Mouse (Mus musculus) limb, embryonic 15.5 days (tissue): ENCODE results near the gene Tns2. TPM values are rescaled to one million over a fixed set of nuclear protein-coding genes. Genes with fewer than 3 reads are reported as not detected.

Source experiments
- ATAC-seq: fragments of 200-750 bp; cut with Nextera tagmentation; 2 replicates; pipeline ENCODE4 v1.8.0; 2017; ENCODE audit warnings: low read depth, moderate TSS enrichment; ENCODE audit not compliant: insufficient number of reproducible peaks, low FRiP score, low TSS enrichment
- H3K27ac ChIP-seq: fragments of 300-500 bp; sonication (generic); 2 replicates; pipeline ENCODE4 v1.5.1; 2015; ENCODE audit warnings: moderate library complexity, mild to moderate bottlenecking, inconsistent platforms
- H3K27me3 ChIP-seq: fragments of 300-500 bp; sonication (generic); 2 replicates; pipeline ENCODE4 v1.6.1; 2015; ENCODE audit warnings: inconsistent platforms
- H3K36me3 ChIP-seq: fragments of 300-500 bp; sonication (generic); 2 replicates; pipeline ENCODE4 v1.6.1; 2015; ENCODE audit warnings: inconsistent platforms
- H3K4me1 ChIP-seq: fragments of 300-500 bp; sonication (generic); 2 replicates; pipeline ENCODE4 v1.6.1; 2015; ENCODE audit warnings: inconsistent platforms
- H3K4me2 ChIP-seq: fragments of 300-500 bp; sonication (generic); 2 replicates; pipeline ENCODE4 v1.6.1; 2015; ENCODE audit warnings: mild to moderate bottlenecking, inconsistent platforms
- H3K4me3 ChIP-seq: fragments of 300-500 bp; sonication (generic); 2 replicates; pipeline ENCODE4 v1.5.1; 2015; ENCODE audit warnings: mild to moderate bottlenecking, inconsistent platforms
- H3K9ac ChIP-seq: fragments of 300-500 bp; sonication (generic); 2 replicates; pipeline ENCODE4 v1.6.1; 2015; ENCODE audit warnings: inconsistent platforms
- H3K9me3 ChIP-seq: fragments of 300-500 bp; sonication (generic); 2 replicates; pipeline ENCODE4 v1.6.1; 2016; ENCODE audit warnings: inconsistent platforms
- WGBS: fragments of 180-500 bp; shearing (Covaris S2); methylation state at CpG from one replicate; pipeline ENCODE4 v1.1.7; 2015; 5-methylcytosine and 5-hydroxymethylcytosine counted together
- polyA plus RNA-seq: library from polyadenylated mRNA; unstranded; fragments of >200 nt; fragmentation: Nextera tagmentation; extraction: Ambion mirVana; gene quantifications from 2 replicates; pipeline ENCODE4 v1.2.1, GENCODE M21; 2015

The Tns2 gene
- polyA plus RNA-seq, 1 experiment from 2014 or later, result 48.6 TPM

DNA sequence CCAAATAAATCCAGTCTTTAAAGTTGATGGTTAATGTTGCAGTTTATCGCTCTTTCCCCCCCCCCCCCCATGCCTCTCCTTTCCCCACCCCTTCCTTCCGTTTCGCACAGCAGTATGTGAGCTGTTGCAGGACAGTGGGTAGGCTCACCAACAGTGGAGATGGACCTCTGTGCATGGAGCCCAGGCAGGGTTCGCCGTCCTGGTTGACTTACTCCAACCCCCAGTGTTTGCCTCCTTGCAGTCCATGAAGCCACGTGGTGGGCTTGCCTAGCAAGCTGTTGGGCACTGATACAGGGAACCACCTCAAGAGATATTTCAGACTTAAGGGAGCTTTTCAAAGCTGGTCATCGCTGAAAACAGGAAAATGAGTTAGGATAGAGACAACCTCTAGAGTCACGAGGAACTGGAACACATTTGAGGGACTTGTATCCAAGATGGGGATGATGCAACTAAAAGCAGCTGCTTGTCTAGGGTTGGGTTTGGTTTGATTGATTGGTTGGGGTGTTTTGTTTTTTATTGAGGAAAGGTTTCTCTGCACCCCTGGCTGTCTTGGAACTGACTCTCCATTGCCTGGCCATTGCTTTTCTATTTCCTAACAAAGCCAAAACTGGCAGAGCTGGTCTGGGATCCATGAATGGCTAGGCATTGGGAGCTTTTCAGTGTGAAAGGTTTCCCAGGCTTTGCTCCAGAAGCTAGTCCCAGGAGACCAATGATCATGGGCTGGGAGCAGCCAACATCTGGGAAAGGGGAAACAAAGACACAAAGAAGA is 2.9 kb upstream of the Tns2 start:
- WGBS, result 74% methylated on average over 8 of the region's 8 CpGs
- Histone ChIP-seq H3K9me3 (no peaks in the 10 kb centered on the region), H3K36me3 (peaks cover 51% of the 10 kb centered on the region), H3K9ac (no peak overlapping the region), H3K27me3 (no peaks in the 10 kb centered on the region), H3K4me2 (no peak overlapping the region), H3K27ac (peak overlapping the region; percentile 99), H3K4me1 (peaks cover 48% of the 10 kb centered on the region), H3K4me3 (no peak overlapping the region)
- no peak for ATAC-seq

DNA sequence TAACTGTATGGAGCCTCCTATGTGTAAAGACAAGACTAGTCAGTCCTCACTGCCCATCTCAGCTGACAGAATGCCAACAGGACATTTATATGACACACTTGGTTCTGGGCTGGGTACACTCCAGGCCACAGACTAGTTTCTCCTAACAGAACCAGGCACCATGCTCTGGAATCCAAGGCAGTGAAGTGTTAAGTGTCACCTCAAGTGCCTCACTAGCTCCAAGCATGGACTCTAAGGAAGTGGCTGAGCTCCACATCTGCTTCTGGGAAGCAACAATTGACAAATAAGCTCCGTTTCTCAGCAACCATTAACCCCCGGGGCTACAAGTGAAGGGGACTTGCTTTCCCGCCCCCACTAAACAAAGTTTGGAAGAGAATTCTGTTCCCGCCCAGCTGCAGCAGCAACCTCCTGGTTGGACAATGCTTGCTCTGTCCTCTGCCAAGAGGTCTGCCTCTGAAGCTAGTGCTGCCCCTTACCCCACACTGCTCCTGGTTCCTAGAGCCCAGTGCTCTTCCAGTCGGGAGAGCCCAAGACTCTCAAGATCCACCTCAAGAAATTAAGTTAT is 2.1 kb upstream of the Tns2 start:
- H3K9me3 ChIP-seq, result no peaks in the 10 kb centered on the region
- no peaks in the 10 kb centered on the region for H3K27me3 ChIP-seq
- no peak for ATAC-seq
- H3K27ac ChIP-seq, result peak overlapping the region; percentile 99
- H3K36me3 ChIP-seq, result peaks cover 43% of the 10 kb centered on the region
- 22% methylated on average over 5 of the region's 5 CpGs for WGBS
- peaks cover 56% of the 10 kb centered on the region for H3K4me1 ChIP-seq
- H3K4me3 ChIP-seq, result peak overlapping the region; percentile 57
- peak overlapping the region; percentile 67 for H3K4me2 ChIP-seq
- H3K9ac ChIP-seq, result 0 out of 2 replicates have a peak overlapping the region, but pooled peaks have one; percentile 23

DNA sequence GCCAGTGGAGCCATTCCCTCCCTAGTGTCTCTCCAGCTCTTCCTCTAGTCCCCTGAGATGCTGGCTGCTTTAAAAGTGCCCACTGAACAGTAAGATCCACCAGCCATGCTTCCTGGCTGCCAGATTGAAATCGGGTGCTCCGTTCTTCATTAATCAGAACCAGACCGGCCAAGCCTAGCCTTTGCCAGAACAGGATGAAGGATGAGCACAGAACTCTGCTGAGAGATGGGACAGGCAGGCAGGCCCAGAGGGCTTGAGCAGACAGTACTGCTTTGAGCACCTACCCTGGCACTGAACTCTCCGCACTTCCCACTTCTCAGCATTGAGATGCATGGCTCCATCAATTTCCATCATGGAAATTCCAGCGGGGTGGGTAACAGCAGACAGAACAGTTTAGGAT is 953 bp upstream of the Tns2 start:
- Histone ChIP-seq H3K4me1 (peaks cover 68% of the 10 kb centered on the region), H3K9me3 (no peaks in the 10 kb centered on the region), H3K27ac (peak overlapping the region; percentile 99), H3K36me3 (peaks cover 31% of the 10 kb centered on the region), H3K4me2 (peak overlapping the region; percentile 67), H3K4me3 (peak overlapping the region; percentile 57), H3K9ac (peak overlapping the region; percentile 65), H3K27me3 (no peaks in the 10 kb centered on the region)
- ATAC-seq, result no peak
- 20% methylated on average over 5 of the region's 5 CpGs for WGBS

GRCm38 (mm10) chr15:102099771-102100160 is 447 bp upstream of the Tns2 start:
- Histone ChIP-seq H3K4me2 (peak overlapping the region; percentile 67), H3K36me3 (peaks cover 30% of the 10 kb centered on the region), H3K27ac (peak overlapping the region; percentile 99), H3K4me3 (peak overlapping the region; percentile 57), H3K4me1 (peaks cover 71% of the 10 kb centered on the region), H3K9ac (peak overlapping the region; percentile 65), H3K9me3 (no peaks in the 10 kb centered on the region), H3K27me3 (no peaks in the 10 kb centered on the region)
- 14% methylated on average over 8 of the region's 8 CpGs for WGBS
- ATAC-seq, result no peak

DNA sequence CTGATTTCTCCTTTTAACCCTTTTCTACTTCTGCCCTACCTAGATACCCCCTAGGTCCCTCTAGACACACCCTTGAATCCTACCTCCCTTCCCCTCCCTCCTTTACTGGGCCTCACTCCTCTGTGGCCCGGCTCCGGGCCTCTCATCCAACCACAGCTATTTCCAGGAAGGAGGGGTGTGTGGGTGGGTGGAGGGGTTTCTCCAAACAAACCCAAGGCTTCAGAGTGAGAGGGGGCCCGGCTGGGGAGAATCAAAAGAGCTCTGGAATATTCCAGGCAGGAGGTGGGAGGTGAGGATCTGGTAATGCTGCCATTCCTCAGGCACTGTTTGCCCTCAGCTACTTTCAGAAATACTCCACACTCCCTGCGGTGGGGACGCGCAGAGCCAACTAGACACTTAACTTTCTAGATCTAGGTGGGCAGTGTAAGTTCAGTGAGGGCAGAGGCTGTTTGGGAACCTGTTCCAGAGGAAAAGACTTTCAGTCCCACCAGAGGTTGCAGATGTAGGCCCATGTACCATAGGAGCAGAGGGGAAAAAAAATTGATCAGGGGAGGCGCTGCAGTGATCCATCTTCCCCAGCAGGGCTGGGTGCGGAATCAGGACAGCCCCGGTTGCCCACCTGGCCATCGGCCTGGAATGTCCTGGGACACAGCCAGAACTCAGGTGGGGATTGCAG is 921 bp downstream of the Tns2 start:
- peaks cover 83% of the 10 kb centered on the region for H3K4me1 ChIP-seq
- 11% methylated on average over 10 of the region's 10 CpGs for WGBS
- peaks cover 21% of the 10 kb centered on the region for H3K36me3 ChIP-seq
- H3K9ac ChIP-seq, result 0 out of 2 replicates have a peak overlapping the region, but pooled peaks have one; percentile 65
- H3K4me3 ChIP-seq, result peak overlapping the region; percentile 57
- peak; percentile 75 for ATAC-seq
- H3K27ac ChIP-seq, result peak overlapping the region; percentile 99
- peak overlapping the region; percentile 67 for H3K4me2 ChIP-seq
- H3K9me3 ChIP-seq, result no peaks in the 10 kb centered on the region
- H3K27me3 ChIP-seq, result no peaks in the 10 kb centered on the region

- H3K4me3 ChIP-seq, result peak overlapping the region; percentile 57
- WGBS, result 21% methylated on average over 11 of the region's 11 CpGs
- ATAC-seq, result no peak
Measured at GRCm38 (mm10) chr15:102101672-102102541, 1.7 kb downstream of the Tns2 start.

GRCm38 (mm10) chr15:102102548-102103121 is 2.4 kb downstream of the Tns2 start:
- Histone ChIP-seq H3K4me3 (peak overlapping the region; percentile 57), H3K4me2 (peak overlapping the region; percentile 67), H3K9ac (peak overlapping the region; percentile 49), H3K4me1 (peaks cover 92% of the 10 kb centered on the region), H3K27me3 (no peaks in the 10 kb centered on the region), H3K9me3 (no peaks in the 10 kb centered on the region), H3K27ac (peak overlapping the region; percentile 99), H3K36me3 (peaks cover 24% of the 10 kb centered on the region)
- WGBS, result 10% methylated on average over 6 of the region's 6 CpGs
- ATAC-seq, result no peak

More at GRCm38 (mm10) chr15:102101672-102102541, 1.7 kb downstream of the Tns2 start:
- Histone ChIP-seq H3K27ac (peak overlapping the region; percentile 99), H3K9me3 (no peaks in the 10 kb centered on the region), H3K9ac (peak overlapping the region; percentile 49; the same call in 1 of the 2 replicates), H3K4me1 (peaks cover 91% of the 10 kb centered on the region), H3K27me3 (no peaks in the 10 kb centered on the region), H3K4me2 (peak overlapping the region; percentile 67), H3K36me3 (peaks cover 22% of the 10 kb centered on the region)

DNA sequence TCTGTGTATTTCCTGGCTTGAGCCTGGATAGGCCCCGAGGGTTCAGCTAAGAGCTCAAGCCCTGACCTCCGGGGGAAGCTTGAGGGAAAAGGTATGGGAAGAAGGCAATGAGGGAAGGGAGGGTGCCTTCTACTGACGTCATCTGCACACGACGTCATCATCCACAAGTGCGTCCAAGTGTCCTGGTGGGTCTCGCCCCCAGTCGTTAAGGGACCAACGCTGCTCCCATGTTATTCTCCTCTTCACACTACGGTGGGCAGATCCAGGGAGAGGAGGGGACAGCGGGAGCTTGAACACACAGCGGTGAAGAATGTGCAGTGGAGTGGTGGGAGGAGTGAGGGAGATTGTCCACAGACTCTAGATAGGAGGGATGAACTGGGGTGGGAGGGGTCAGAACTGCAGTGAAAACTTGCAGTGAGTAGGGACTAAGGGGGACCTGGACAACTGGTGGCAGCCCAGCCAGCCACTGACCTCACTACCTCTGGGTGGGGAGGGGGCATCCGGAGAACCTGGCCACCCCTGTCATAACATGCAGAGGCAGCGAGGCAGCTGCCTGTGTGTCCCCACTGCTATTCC is 3.2 kb downstream of the Tns2 start:
- H3K4me2 ChIP-seq, result peak overlapping the region; percentile 67
- H3K9me3 ChIP-seq, result no peaks in the 10 kb centered on the region
- H3K9ac ChIP-seq, result peak overlapping the region; percentile 49
- H3K4me3 ChIP-seq, result peak overlapping the region; percentile 57
- H3K36me3 ChIP-seq, result peaks cover 30% of the 10 kb centered on the region
- H3K27ac ChIP-seq, result peak overlapping the region; percentile 99
- ATAC-seq, result no peak
- peaks cover 92% of the 10 kb centered on the region for H3K4me1 ChIP-seq
- no peaks in the 10 kb centered on the region for H3K27me3 ChIP-seq
- 10% methylated on average over 14 of the region's 14 CpGs for whole genome bisulfite sequencing

DNA sequence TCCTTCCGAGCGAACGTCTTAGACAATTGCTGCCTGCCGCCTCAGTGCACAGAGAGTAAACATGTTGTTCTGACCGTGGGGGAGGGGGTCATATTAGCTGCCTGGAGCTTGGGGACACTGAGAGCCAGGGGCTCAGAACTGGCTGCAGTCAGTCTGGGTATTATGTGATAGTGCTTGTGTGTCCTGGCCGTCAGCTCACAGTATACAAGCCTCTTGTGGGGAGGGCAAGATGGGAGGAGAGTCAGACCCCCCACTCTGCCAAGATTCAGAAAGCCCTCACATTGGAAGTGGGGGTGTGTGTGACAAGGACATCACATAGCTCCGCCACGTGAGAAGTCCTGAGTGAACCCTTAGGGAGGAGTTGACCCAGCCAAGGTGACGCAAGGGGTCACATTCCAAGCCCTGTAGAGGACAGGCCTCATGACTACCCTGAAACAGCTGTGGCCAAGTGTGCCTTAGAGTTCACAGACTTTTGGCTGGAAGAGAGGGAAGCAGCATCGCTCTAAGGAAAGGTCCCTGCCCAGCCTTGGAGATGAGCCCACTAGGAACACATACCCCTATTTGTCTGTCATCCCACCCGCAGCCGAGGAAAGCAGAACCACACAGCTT is 3.8 kb downstream of the Tns2 start:
- Histone ChIP-seq H3K9me3 (no peaks in the 10 kb centered on the region), H3K9ac (peak overlapping the region; percentile 49), H3K4me1 (peaks cover 91% of the 10 kb centered on the region), H3K27me3 (no peaks in the 10 kb centered on the region), H3K4me3 (peak overlapping the region; percentile 57), H3K36me3 (peaks cover 36% of the 10 kb centered on the region), H3K4me2 (peak overlapping the region; percentile 67), H3K27ac (peak overlapping the region; percentile 99)
- no peak for ATAC-seq
- 25% methylated on average over 12 of the region's 12 CpGs for WGBS

- Histone ChIP-seq H3K27me3 (no peaks in the 10 kb centered on the region), H3K9ac (no peak overlapping the region), H3K27ac (peak overlapping the region; percentile 99), H3K4me2 (peak overlapping the region; percentile 67), H3K9me3 (no peaks in the 10 kb centered on the region), H3K4me3 (peak overlapping the region; percentile 57), H3K36me3 (peaks cover 49% of the 10 kb centered on the region), H3K4me1 (peaks cover 88% of the 10 kb centered on the region)
- no peak for ATAC-seq
- 34% methylated on average over 5 of the region's 5 CpGs for WGBS
Measured at GRCm38 (mm10) chr15:102105360-102105759, 5.1 kb downstream of the Tns2 start.
